Comparison of ENCODE assay signal across 9 mouse cellular contexts in the genomic region with DNA sequence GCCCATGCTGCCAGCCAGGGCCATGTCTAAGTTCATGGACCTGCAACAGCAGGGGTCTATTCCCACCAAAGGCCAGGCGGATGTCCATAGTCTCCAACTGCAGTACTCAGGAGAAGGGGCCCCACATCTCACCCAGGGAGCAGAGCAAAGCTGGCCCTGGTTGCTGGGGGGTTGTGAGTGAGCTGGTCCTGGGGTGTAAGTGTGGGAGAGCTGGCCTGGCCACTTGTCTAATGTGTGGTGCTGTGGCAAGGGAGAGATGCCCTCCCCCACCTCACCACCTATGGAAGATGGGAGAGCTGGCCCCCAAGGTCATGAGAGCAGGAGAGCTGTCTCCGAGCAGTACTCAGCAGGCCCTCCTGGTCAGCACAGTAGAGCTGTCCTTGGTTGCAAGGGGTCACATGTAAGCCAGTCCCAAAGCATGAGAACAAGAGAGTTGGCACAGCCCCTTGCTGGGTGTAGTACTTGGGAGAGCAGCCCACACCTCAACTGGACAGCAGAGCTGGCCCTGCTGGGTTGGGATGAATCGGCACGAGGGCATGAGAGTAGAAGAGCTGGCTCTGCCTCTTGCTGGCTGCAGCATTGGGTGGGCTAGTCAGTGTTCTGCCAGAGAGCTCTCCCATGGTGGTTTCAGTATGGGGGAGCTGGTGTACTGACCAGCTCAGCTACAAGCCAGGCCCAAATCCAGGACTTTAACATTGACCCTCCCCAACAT.
DNase-seq lines count a peak whose midpoint lies in the region; ATAC-seq and TF ChIP-seq lines count a peak whose summit lies in the region.
"Had no signal": no experiment of that assay in that cellular context is flagged by ENCODE, and none has a peak within 500 bp of the region (broad histone marks: within the 10 kb centered on the region; RNA-seq: fewer than 3 reads in every experiment).

No protein-coding gene starts in this region.

- no peaks in the 10 kb centered on the region for H3K4me1 ChIP-seq in lung, embryonic 15.5 days
- H3K4me1 ChIP-seq in forebrain, postnatal 0 days (ENCODE audit: insufficient read depth), result no peaks in the 10 kb centered on the region
- peaks cover 5% of the 10 kb centered on the region for H3K4me1 ChIP-seq in midbrain, embryonic 13.5 days (replicated peaks)
- H3K4me1 ChIP-seq: limb, embryonic 15.5 days had no signal

- no peak overlapping the region for H3K27ac ChIP-seq in lung, embryonic 15.5 days
- no peak overlapping the region for H3K27ac ChIP-seq in forebrain, postnatal 0 days (ENCODE audit: low read depth, low read length)
- H3K27ac ChIP-seq in midbrain, embryonic 13.5 days, result no peak overlapping the region
- H3K27ac ChIP-seq: limb, embryonic 15.5 days; macrophage had no signal

- 68% methylated on average over 4 of the region's 4 CpGs for WGBS in lung, embryonic 15.5 days
- WGBS in forebrain, postnatal 0 days, result 38% methylated on average over 4 of the region's 4 CpGs
- 48% methylated on average over 4 of the region's 4 CpGs for WGBS in midbrain, embryonic 13.5 days

- DNase-seq in lung, postnatal 10 days, result no peak
- no peak for DNase-seq in forebrain, postnatal 0 days
- DNase-seq in layer of hippocampus, postnatal 10 days (ENCODE audit: low spot score in 2 of 2), result no peak
- no peak for DNase-seq in spleen, postnatal 10 days (ENCODE audit: low spot score in 2 of 2)
- DNase-seq in testis, postnatal 10 days (ENCODE audit: low spot score), result no peak

- H3K36me3 ChIP-seq in lung, embryonic 15.5 days, result no peaks in the 10 kb centered on the region
- H3K36me3 ChIP-seq in forebrain, postnatal 0 days (ENCODE audit: insufficient read depth), result no peaks in the 10 kb centered on the region
- H3K36me3 ChIP-seq in midbrain, embryonic 13.5 days, result no peaks in the 10 kb centered on the region
- H3K36me3 ChIP-seq: limb, embryonic 15.5 days had no signal

- H3K4me2 ChIP-seq in lung, embryonic 15.5 days, result no peak overlapping the region
- H3K4me2 ChIP-seq in forebrain, postnatal 0 days (ENCODE audit: low read depth), result no peak overlapping the region
- no peak overlapping the region for H3K4me2 ChIP-seq in midbrain, embryonic 13.5 days (replicated peaks)
- H3K4me2 ChIP-seq: limb, embryonic 15.5 days had no signal

- no peaks in the 10 kb centered on the region for H3K27me3 ChIP-seq in lung, embryonic 15.5 days
- no peaks in the 10 kb centered on the region for H3K27me3 ChIP-seq in forebrain, postnatal 0 days (ENCODE audit: insufficient read depth, low read length)
- H3K27me3 ChIP-seq in midbrain, embryonic 13.5 days, result peaks cover 14% of the 10 kb centered on the region; the same call in 1 of the 2 replicates
- H3K27me3 ChIP-seq: limb, embryonic 15.5 days had no signal

- H3K9ac ChIP-seq in lung, embryonic 15.5 days, result no peak overlapping the region
- H3K9ac ChIP-seq in forebrain, postnatal 0 days, result no peak overlapping the region
- no peak overlapping the region for H3K9ac ChIP-seq in midbrain, embryonic 13.5 days (replicated peaks)
- H3K9ac ChIP-seq: limb, embryonic 15.5 days had no signal

- 0 out of 2 replicates have a peak, but pooled peaks have one; percentile 42 for ATAC-seq in lung, embryonic 15.5 days (ENCODE audit: borderline replicate concordance, extremely low read depth, low FRiP score, low TSS enrichment)
- ATAC-seq in forebrain, postnatal 0 days, result peak; percentile 27
- ATAC-seq in midbrain, embryonic 13.5 days, result peak; percentile 78

- H3K9me3 ChIP-seq in lung, embryonic 15.5 days, result no peaks in the 10 kb centered on the region
- H3K9me3 ChIP-seq in forebrain, postnatal 0 days (ENCODE audit: low read length), result no peaks in the 10 kb centered on the region
- H3K9me3 ChIP-seq in midbrain, embryonic 13.5 days, result no peaks in the 10 kb centered on the region
- H3K9me3 ChIP-seq: limb, embryonic 15.5 days had no signal

- no peak for TF ChIP-seq CTCF in forebrain, postnatal 0 days (IDR thresholded peaks at IDR 0.05; ENCODE audit: low read depth)

- H3K4me3 ChIP-seq in lung, embryonic 15.5 days, result no peak overlapping the region
- H3K4me3 ChIP-seq in forebrain, postnatal 0 days (ENCODE audit: low read depth, low read length), result no peak overlapping the region
- H3K4me3 ChIP-seq in midbrain, embryonic 13.5 days (replicated peaks), result no peak overlapping the region
- H3K4me3 ChIP-seq: limb, embryonic 15.5 days had no signal

Comparison
In these comparisons a context has a peak if more than half of its experiments do, and no peak if none do; other contexts are left out.
1. ATAC-seq: peak in every context shown above with its lines; median percentile 78 in midbrain, embryonic 13.5 days; 42 in lung, embryonic 15.5 days; 27 in forebrain, postnatal 0 days.